Mouse (Mus musculus) spleen, embryonic (tissue): Measurements from ENCODE around the gene Phf1.

Source experiments
- CTCF ChIA-PET: fragments of 350-600 bp; sonication (Branson Sonifier 250); formaldehyde crosslinking; loops from one replicate; lab custom pipeline; 2022; lab: Charles Lee

The Phf1 gene

GRCm38 (mm10) chr17:26974547-26974946, 41.7 kb downstream of the Phf1 start:
- CTCF ChIA-PET, result no interaction called here

GRCm38 (mm10) chr17:26975415-26975814, 42.6 kb downstream of the Phf1 start:
- CTCF ChIA-PET, result no interaction called here

- CTCF ChIA-PET, result interaction anchor here (0.7 kb wide), 1 partner anchor 174 kb away, joined by 7 read pairs; no protein-coding TSS in a partner anchor
Measured at GRCm38 (mm10) chr17:26977354-26977753, 44.5 kb downstream of the Phf1 start.

GRCm38 (mm10) chr17:26979426-26979825, 46.6 kb downstream of the Phf1 start:
- CTCF ChIA-PET, result no interaction called here

GRCm38 (mm10) chr17:26981050-26981449, 48.2 kb downstream of the Phf1 start:
- CTCF ChIA-PET, result interaction anchor here (1.7 kb wide), 1 partner anchor 8 kb away, joined by 8 read pairs; the partner anchor contains the start of gene Zbtb9

- CTCF ChIA-PET, result no interaction called here
Measured at GRCm38 (mm10) chr17:26983382-26983781, 50.5 kb downstream of the Phf1 start.

GRCm38 (mm10) chr17:26985503-26986179, 52.8 kb downstream of the Phf1 start:
- CTCF ChIA-PET, result no interaction called here
